Mouse (Mus musculus) bone marrow macrophage, adult 2 months (primary cell): ENCODE data around the gene Ccpg1.

Experiments
- CTCF ChIP-seq: IDR thresholded peaks from 2 replicates; pipeline ENCODE4 v1.5.1; 2012; ENCODE audit warnings: low read depth, mild to moderate bottlenecking, low read length, moderate library complexity
- POLR2A ChIP-seq: IDR thresholded peaks from 2 replicates; pipeline ENCODE4 v1.6.1; 2012; ENCODE audit warnings: mild to moderate bottlenecking, low read depth, low read length, borderline replicate concordance

- TF ChIP-seq CTCF (no peak), POLR2A (no peak)
Observed at GRCm38 (mm10) chr9:72985250-72986220, at the start of gene Ccpg1, which contains the start of gene Ccpg1os.
